Mouse (Mus musculus) right cerebral cortex, postnatal 14 days (tissue): ENCODE results near the gene Dscam.

Experiments used
- DNase-seq: peaks from one replicate; pipeline ENCODE4 v3.0.0; 2022

Dscam gene

DNA sequence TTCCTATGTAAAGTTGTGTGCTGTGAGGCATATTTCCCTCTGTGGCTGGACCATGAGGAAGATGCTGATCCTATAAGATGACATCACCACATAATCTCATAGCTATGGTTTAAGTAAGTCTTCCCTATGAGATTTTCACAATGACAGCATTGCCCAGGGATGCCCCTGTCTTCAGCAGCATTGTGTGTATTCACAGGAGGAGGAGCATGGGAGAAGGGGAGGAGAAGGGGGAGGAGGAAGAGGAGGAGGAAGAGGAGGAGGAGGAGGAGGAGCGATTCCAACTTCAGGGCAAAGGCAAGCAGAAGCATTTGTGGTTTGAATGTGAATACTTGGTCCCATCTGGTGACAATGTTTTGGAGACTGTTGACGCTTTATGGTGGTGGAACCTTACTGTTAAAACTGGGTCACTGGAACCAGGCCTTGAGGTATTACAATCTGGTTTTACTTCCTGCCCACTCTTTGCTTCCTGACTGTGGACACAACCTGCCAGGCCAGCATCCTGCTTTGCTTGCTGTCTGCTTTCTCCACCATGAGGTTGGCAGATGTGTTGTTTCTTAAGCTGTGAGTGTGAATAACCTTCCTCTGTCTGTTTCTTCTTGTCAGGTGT is 154.2 kb downstream of the Dscam start:
- DNase-seq: no peak

GRCm38 (mm10) chr16:97014343-97014742 is 156.2 kb downstream of the Dscam start:
- no peak for DNase-seq

- peak; percentile 15 for DNase-seq
Measured at GRCm38 (mm10) chr16:97009116-97010055, 161.2 kb downstream of the Dscam start.

- no peak for DNase-seq
Measured at GRCm38 (mm10) chr16:97007892-97008527, 162.5 kb downstream of the Dscam start.

DNA sequence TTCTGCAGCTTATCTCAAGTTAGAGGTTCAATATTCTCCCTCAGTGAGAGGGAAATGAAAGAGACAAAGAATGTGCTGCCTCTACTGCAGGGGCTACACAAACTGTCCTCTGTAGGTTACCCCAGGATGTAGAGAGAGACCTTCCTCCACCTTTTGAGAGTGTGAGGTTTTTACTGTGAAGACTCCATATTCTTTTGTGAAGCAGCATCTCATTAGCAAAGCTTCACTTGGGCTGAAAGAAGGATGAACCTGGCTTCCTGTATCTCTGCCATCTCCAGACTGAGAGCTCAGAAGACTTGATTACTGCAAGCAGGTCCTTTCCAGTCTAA is 163.7 kb downstream of the Dscam start:
- DNase-seq: no peak

GRCm38 (mm10) chr16:97006041-97006853 is 164.3 kb downstream of the Dscam start:
- DNase-seq: no peak

DNA sequence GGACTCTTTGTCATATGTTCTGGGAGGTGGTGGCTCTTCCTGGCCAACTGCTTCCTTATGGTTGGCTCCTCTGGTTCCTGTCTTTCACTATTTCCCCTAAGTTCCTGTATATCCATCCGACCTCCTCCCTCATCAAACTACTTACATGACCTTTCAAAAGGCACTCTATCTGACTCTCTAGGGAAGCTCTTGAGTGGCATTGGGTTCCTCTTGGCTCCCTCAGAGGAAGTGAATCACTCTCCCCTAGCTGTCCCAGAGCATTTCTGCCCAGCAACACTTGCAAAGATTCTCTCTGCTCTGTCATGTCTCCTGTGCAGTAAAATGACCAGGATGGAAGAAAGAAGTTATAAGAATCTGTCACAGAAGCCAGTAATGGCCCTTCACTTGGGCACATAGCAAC is 166.6 kb downstream of the Dscam start:
- DNase-seq: no peak

- no peak for DNase-seq
Measured at GRCm38 (mm10) chr16:97002837-97003236, 167.7 kb downstream of the Dscam start.

DNA sequence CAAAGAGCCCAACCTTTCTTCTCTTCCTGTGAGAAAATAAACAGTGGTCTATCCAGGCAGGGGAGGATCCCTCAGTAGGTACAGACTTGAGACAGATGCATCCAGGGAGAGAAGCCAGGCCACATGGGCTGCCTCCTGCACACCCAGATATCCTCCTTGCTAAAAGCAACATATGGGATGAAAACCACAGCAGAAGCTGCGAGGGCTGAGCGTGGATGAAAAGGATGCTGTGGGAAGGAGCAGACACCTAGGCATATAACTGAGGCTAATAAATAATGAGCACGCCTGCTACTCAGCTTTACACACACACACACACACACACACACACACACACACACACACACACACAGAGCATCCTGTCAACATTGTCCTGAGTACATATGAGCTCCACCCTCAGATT is 168.4 kb downstream of the Dscam start:
- peak; percentile 45 for DNase-seq

- DNase-seq: peak; percentile 61
Measured at GRCm38 (mm10) chr16:96996854-96997253, 173.7 kb downstream of the Dscam start.

- no peak for DNase-seq
Measured at GRCm38 (mm10) chr16:96995858-96996257, 174.7 kb downstream of the Dscam start.

DNA sequence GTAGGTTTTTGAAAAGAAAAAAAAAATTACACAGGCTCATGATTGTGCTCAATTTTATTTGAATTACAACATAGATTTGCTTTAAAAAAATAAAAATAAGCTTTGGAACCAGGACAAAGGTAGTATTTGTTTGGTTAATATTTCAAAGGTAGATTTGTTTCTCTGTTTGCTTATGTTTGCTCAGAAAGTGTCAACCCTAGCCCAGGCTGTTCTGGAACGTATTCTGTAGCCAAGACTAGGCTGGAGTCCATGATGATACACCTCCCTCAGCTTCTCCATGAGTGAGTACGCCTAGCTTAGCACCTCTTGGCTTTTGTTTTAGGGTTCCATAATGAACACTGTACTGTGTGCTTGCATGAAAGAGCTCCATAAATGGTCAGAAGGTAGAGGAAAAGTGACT is 183.2 kb downstream of the Dscam start:
- no peak for DNase-seq

DNA sequence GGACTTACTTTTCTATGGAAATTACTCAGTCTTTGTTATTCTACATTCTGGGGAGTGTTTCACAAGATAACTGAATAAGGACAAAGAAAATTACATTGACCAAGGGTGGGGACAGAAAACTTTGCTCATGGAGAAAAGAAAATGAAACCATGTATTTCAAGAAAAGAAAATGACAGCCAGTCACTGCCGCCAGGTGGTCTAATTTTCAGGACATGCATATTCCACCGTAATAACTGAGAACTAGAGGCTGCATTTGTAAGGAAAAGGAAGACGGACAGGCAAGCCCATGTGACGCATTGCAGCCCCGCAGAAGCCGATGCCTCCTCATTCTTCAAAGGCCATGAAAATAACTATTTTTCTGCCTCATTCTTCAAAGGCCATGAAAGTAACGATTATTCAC is 197.3 kb downstream of the Dscam start:
- DNase-seq: no peak

DNA sequence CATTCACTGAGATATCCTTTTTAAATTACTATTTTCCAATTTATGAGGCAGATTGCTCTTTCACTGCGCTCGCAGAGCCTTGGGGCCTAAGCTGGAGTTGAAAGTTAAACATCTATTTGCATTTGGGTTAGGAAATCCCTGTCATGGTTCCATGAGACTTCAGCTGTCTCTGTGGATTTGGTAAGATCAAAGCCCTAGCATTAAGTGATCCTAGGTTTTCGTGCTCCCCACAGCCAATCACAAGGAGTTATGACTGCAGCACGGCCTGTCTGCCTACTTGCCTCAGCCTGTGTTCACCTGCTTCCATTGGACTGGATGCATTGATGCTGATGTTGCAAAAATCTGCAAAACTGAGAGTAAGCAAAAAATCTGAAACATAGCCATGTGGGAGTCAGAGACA is 198.8 kb downstream of the Dscam start:
- DNase-seq: no peak

- DNase-seq: no peak
Measured at GRCm38 (mm10) chr16:96970412-96970811, 200.1 kb downstream of the Dscam start.

GRCm38 (mm10) chr16:96969643-96970042 is 200.9 kb downstream of the Dscam start:
- DNase-seq: no peak

GRCm38 (mm10) chr16:96968885-96969480 is 201.6 kb downstream of the Dscam start:
- DNase-seq: no peak

GRCm38 (mm10) chr16:96959695-96960094 is 210.9 kb downstream of the Dscam start:
- no peak for DNase-seq

GRCm38 (mm10) chr16:96945468-96946302 is 224.9 kb downstream of the Dscam start:
- no peak for DNase-seq

- DNase-seq: no peak
Measured at GRCm38 (mm10) chr16:96943648-96944047, 226.9 kb downstream of the Dscam start.

DNA sequence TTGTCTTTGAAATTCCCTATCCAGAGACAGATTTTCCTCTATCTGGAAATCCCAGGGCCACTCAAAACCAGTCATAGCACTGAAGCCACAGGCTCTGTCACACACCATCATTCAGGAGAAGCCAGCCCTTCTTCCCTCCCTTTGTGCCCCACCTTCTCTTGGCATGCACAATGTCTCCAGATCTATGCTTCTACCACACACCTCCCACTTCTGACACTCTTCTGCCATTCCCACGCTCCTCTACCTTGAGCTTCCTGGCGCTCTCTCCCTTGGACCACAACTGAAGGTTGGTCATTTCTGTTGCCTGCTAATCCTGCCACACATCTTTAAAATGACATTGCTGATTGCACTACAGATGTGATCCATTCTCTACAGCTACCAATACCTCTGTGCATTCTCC is 235.8 kb downstream of the Dscam start:
- DNase-seq: no peak

DNA sequence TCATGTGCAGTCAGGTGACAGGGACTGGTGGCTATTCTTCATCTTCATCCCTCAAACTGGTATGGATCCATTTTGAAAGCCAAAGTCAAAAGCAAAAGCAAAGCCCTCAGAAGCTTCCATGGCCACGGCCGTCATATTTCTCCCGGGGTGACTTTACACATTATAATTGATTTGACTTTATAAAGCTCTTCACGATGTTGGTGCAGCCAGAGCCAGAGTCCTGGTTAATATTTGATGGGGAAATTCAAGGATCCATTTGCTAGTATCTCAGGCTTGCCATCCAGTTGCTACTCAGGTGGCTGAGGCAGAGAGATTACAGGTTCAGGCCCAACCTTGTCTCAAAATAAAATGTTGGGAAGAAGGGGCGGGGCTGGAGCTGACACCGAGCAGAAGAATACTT is 238.3 kb downstream of the Dscam start:
- no peak for DNase-seq
